Mouse (Mus musculus): ENCODE results near the gene Bach2. TPM values are rescaled to one million over a fixed set of nuclear protein-coding genes. Genes with fewer than 3 reads are reported as not detected.

Gene Bach2
- polyA plus RNA-seq, 1 experiment from 2014 or later = 7.3 TPM

GRCm38 (mm10) chr4:32489186-32489585, 250.6 kb downstream of the Bach2 start:
- WGBS = 88% methylated on average over 1 of the region's 1 CpGs
- Histone ChIP-seq H3K4me3 (ENCODE audit: low read depth, low read length) (no peak overlapping the region), H3K27me3 (replicated peaks; ENCODE audit: control insufficient read depth, insufficient read depth, low read length) (no peaks in the 10 kb centered on the region), H3K27ac (replicated peaks; ENCODE audit: low read depth, low read length) (no peak overlapping the region), H3K9me3 (ENCODE audit: control insufficient read depth, low read length) (no peaks in the 10 kb centered on the region), H3K4me1 (ENCODE audit: control insufficient read depth, insufficient read depth, low read length) (peaks cover 17% of the 10 kb centered on the region; the same call in 1 of the 2 replicates), H3K36me3 (ENCODE audit: control insufficient read depth, insufficient read depth, low read length) (no peaks in the 10 kb centered on the region), H3K4me2 (ENCODE audit: low read depth, low read length) (no peak overlapping the region), H3K9ac (ENCODE audit: low read depth, low read length) (no peak overlapping the region)
- DNase-seq (ENCODE audit: low spot score) (no peak), ATAC-seq (ENCODE audit: low read depth) (no peak)

DNA sequence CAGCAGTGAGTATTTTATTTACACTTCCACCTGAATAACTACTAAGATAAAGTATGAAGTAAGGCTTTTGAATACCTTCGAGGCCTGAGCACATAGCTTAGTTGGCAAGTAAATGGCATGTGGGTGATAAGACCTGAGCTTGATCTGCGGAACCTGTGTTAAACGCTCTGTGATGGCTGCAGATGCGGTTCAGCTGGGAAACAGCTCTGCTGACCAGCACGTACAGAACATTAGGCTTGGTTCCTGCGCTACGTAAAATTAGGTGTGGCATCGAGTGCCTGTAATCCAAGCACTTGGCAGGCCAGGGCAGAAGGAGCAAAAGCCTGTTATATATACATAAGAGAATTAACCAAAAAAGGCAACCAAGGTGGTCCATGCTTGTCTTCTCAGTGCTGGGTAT, 252.6 kb downstream of the Bach2 start:
- Histone ChIP-seq H3K27ac (replicated peaks; ENCODE audit: low read depth, low read length) (no peak overlapping the region), H3K36me3 (ENCODE audit: control insufficient read depth, insufficient read depth, low read length) (no peaks in the 10 kb centered on the region), H3K4me2 (ENCODE audit: low read depth, low read length) (no peak overlapping the region), H3K9me3 (ENCODE audit: control insufficient read depth, low read length) (no peaks in the 10 kb centered on the region; the same call in 1 of the 2 replicates), H3K9ac (ENCODE audit: low read depth, low read length) (no peak overlapping the region), H3K4me1 (ENCODE audit: control insufficient read depth, insufficient read depth, low read length) (peaks cover 10% of the 10 kb centered on the region; the same call in 1 of the 2 replicates), H3K27me3 (replicated peaks; ENCODE audit: control insufficient read depth, insufficient read depth, low read length) (no peaks in the 10 kb centered on the region), H3K4me3 (ENCODE audit: low read depth, low read length) (no peak overlapping the region)
- no peak for ATAC-seq (ENCODE audit: low read depth)
- no peak for DNase-seq (ENCODE audit: low spot score)
- WGBS = 68% methylated on average over 8 of the region's 8 CpGs

DNA sequence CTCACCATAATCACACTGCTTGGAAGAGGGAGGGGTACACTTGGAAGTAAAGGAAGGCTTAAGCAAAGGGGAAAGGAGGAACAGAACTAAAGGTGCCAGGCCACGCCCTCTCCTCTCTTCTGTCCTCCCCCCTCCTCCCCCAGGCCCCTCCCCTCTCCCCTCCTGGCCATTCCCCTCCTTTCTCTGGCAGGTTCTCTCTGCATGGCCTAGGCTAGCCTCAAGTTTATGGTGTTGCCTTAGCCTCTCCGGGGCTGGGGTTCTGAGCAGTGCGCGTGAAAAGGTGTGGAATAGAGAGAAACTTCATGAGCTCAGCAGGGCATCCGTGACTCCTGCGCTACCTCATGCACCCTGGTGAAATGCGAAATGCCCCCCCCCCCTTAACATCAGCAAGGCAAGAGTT, 254.2 kb downstream of the Bach2 start:
- Histone ChIP-seq H3K27me3 (replicated peaks; ENCODE audit: control insufficient read depth, insufficient read depth, low read length) (no peaks in the 10 kb centered on the region), H3K9ac (ENCODE audit: low read depth, low read length) (no peak overlapping the region), H3K9me3 (ENCODE audit: control insufficient read depth, low read length) (no peaks in the 10 kb centered on the region; the same call in 1 of the 2 replicates), H3K36me3 (ENCODE audit: control insufficient read depth, insufficient read depth, low read length) (no peaks in the 10 kb centered on the region), H3K27ac (replicated peaks; ENCODE audit: low read depth, low read length) (no peak overlapping the region), H3K4me2 (ENCODE audit: low read depth, low read length) (no peak overlapping the region), H3K4me3 (ENCODE audit: low read depth, low read length) (no peak overlapping the region), H3K4me1 (ENCODE audit: control insufficient read depth, insufficient read depth, low read length) (no peaks in the 10 kb centered on the region)
- ATAC-seq (ENCODE audit: low read depth) (no peak), DNase-seq (ENCODE audit: low spot score) (no peak)
- WGBS = 72% methylated on average over 7 of the region's 7 CpGs

DNA sequence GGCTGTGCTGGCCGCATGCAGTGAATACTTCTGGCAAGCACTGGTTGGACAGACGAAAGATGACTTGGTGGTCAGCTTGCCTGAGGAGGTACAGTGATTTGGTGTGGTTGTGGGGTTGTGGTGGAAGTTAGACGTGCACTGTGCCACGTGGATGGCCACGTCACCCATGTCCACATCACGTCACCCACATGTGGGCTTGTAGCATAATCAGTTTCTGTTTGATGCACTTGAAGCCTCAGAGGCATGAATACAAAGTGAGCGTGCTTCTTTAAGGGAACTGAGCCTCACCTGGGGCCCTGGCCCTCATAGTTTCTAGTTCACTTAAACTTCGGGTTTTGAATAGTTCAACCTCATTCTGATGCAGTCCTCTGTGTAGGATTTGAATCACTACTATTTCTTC, 263.2 kb downstream of the Bach2 start:
- Histone ChIP-seq H3K9ac (ENCODE audit: low read depth, low read length) (no peak overlapping the region), H3K36me3 (ENCODE audit: control insufficient read depth, insufficient read depth, low read length) (no peaks in the 10 kb centered on the region), H3K4me3 (ENCODE audit: low read depth, low read length) (no peak overlapping the region), H3K4me2 (ENCODE audit: low read depth, low read length) (no peak overlapping the region), H3K27ac (replicated peaks; ENCODE audit: low read depth, low read length) (no peak overlapping the region), H3K4me1 (ENCODE audit: control insufficient read depth, insufficient read depth, low read length) (no peaks in the 10 kb centered on the region), H3K27me3 (replicated peaks; ENCODE audit: control insufficient read depth, insufficient read depth, low read length) (no peaks in the 10 kb centered on the region), H3K9me3 (ENCODE audit: control insufficient read depth, low read length) (no peaks in the 10 kb centered on the region)
- no peak for DNase-seq (ENCODE audit: low spot score)
- no peak for ATAC-seq (ENCODE audit: low read depth)
- 90% methylated on average over 8 of the region's 8 CpGs for WGBS

DNA sequence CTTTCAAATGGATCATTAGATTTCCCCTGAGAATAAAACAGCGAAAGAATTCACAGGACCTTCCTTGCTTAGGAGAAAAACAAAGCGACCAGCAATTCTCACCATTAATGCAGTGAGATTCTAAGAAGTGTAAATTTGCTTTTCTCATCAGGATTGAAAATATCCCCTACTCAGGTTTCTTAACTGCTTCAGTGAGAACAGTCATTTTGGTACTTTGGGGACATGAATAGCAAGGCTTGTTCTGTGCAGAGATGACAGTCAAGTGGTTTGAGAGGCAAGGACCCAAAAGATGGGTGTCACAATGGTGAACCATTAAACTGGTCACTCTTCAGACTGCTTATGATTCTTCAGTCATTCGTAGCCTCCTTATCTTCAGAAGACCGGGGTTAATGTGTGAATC, 263.6 kb downstream of the Bach2 start:
- H3K4me3 ChIP-seq (ENCODE audit: low read depth, low read length) = no peak overlapping the region
- no peak overlapping the region for H3K27ac ChIP-seq (replicated peaks; ENCODE audit: low read depth, low read length)
- no peaks in the 10 kb centered on the region for H3K9me3 ChIP-seq (ENCODE audit: control insufficient read depth, low read length)
- no peak overlapping the region for H3K9ac ChIP-seq (ENCODE audit: low read depth, low read length)
- H3K27me3 ChIP-seq (replicated peaks; ENCODE audit: control insufficient read depth, insufficient read depth, low read length) = no peaks in the 10 kb centered on the region
- no peaks in the 10 kb centered on the region for H3K4me1 ChIP-seq (ENCODE audit: control insufficient read depth, insufficient read depth, low read length)
- no peaks in the 10 kb centered on the region for H3K36me3 ChIP-seq (ENCODE audit: control insufficient read depth, insufficient read depth, low read length)
- 92% methylated on average over 4 of the region's 4 CpGs for WGBS
- no peak overlapping the region for H3K4me2 ChIP-seq (ENCODE audit: low read depth, low read length)
- ATAC-seq (ENCODE audit: low read depth) (no peak), DNase-seq (ENCODE audit: low spot score) (no peak)

DNA sequence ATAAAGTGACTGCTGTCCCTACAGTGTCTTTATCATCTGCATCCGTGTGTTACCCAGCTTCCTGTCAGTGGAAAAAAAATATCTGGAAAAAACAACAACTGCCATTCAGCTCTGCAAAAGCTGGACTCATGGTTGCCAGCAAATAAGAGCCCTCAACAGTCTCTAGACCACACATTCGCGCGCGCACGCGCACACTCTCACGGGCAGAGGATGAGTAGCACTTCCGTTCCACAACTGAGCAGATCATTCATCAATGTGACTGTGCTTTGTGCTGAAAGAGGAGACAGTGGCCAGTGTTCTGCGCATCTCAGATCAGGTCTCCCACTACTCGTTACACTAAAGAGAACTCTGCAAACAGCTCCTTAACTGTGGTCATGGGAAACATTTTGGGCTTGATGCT, 265.6 kb downstream of the Bach2 start:
- H3K9ac ChIP-seq (ENCODE audit: low read depth, low read length) = no peak overlapping the region
- H3K4me2 ChIP-seq (ENCODE audit: low read depth, low read length) = no peak overlapping the region
- H3K27me3 ChIP-seq (replicated peaks; ENCODE audit: control insufficient read depth, insufficient read depth, low read length) = no peaks in the 10 kb centered on the region
- no peak for DNase-seq (ENCODE audit: low spot score)
- H3K27ac ChIP-seq (replicated peaks; ENCODE audit: low read depth, low read length) = no peak overlapping the region
- 88% methylated on average over 11 of the region's 11 CpGs for WGBS
- H3K4me3 ChIP-seq (ENCODE audit: low read depth, low read length) = no peak overlapping the region
- no peaks in the 10 kb centered on the region for H3K36me3 ChIP-seq (ENCODE audit: control insufficient read depth, insufficient read depth, low read length)
- no peaks in the 10 kb centered on the region for H3K9me3 ChIP-seq (ENCODE audit: control insufficient read depth, low read length)
- H3K4me1 ChIP-seq (ENCODE audit: control insufficient read depth, insufficient read depth, low read length) = peaks cover 7% of the 10 kb centered on the region
- ATAC-seq (ENCODE audit: low read depth) = no peak

- no peaks in the 10 kb centered on the region for H3K9me3 ChIP-seq (ENCODE audit: control insufficient read depth, low read length)
- no peaks in the 10 kb centered on the region for H3K36me3 ChIP-seq (ENCODE audit: control insufficient read depth, insufficient read depth, low read length)
- H3K4me3 ChIP-seq (ENCODE audit: low read depth, low read length) = no peak overlapping the region
- no peaks in the 10 kb centered on the region for H3K27me3 ChIP-seq (replicated peaks; ENCODE audit: control insufficient read depth, insufficient read depth, low read length)
- no peak for ATAC-seq (ENCODE audit: low read depth)
- H3K27ac ChIP-seq (replicated peaks; ENCODE audit: low read depth, low read length) = no peak overlapping the region
- no peak for DNase-seq (ENCODE audit: low spot score)
- H3K9ac ChIP-seq (ENCODE audit: low read depth, low read length) = no peak overlapping the region
- 94% methylated on average over 7 of the region's 7 CpGs for WGBS
- no peak overlapping the region for H3K4me2 ChIP-seq (ENCODE audit: low read depth, low read length)
- peaks cover 7% of the 10 kb centered on the region for H3K4me1 ChIP-seq (ENCODE audit: control insufficient read depth, insufficient read depth, low read length)
These were observed 267.8 kb downstream of the Bach2 start for GRCm38 (mm10) chr4:32506306-32506808.

DNA sequence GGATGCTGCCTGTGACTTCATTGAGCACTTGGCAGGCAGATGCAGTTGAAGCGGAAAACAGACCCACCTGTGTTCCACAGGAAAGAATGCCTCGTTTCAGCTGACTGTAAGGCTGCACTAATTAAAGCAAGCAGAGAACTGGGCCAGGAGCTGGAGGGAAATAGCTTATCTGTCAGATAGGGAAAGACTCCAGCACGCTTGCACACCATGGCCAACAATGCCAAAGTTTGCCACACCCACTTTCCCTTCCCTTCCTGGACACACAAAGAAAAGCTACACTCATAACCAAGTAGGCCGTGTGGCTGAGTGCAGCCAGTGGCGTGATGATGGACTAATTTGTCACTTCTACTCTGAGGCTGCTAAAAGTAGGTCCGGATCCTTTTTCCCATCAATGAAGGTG, 268.4 kb downstream of the Bach2 start:
- no peaks in the 10 kb centered on the region for H3K27me3 ChIP-seq (replicated peaks; ENCODE audit: control insufficient read depth, insufficient read depth, low read length)
- H3K9me3 ChIP-seq (ENCODE audit: control insufficient read depth, low read length) = no peaks in the 10 kb centered on the region
- H3K27ac ChIP-seq (replicated peaks; ENCODE audit: low read depth, low read length) = no peak overlapping the region
- DNase-seq (ENCODE audit: low spot score) (no peak), ATAC-seq (ENCODE audit: low read depth) (no peak)
- H3K4me3 ChIP-seq (ENCODE audit: low read depth, low read length) = no peak overlapping the region
- H3K4me2 ChIP-seq (ENCODE audit: low read depth, low read length) = no peak overlapping the region
- no peaks in the 10 kb centered on the region for H3K36me3 ChIP-seq (ENCODE audit: control insufficient read depth, insufficient read depth, low read length)
- 80% methylated on average over 6 of the region's 6 CpGs for WGBS
- H3K4me1 ChIP-seq (ENCODE audit: control insufficient read depth, insufficient read depth, low read length) = peaks cover 7% of the 10 kb centered on the region
- H3K9ac ChIP-seq (ENCODE audit: low read depth, low read length) = no peak overlapping the region

GRCm38 (mm10) chr4:32508572-32508971, 270.0 kb downstream of the Bach2 start:
- Histone ChIP-seq H3K27ac (replicated peaks; ENCODE audit: low read depth, low read length) (peak overlapping the region; percentile 45; the same call in 1 of the 2 replicates), H3K36me3 (ENCODE audit: control insufficient read depth, insufficient read depth, low read length) (no peaks in the 10 kb centered on the region), H3K9ac (ENCODE audit: low read depth, low read length) (no peak overlapping the region), H3K4me1 (ENCODE audit: control insufficient read depth, insufficient read depth, low read length) (peaks cover 7% of the 10 kb centered on the region), H3K27me3 (replicated peaks; ENCODE audit: control insufficient read depth, insufficient read depth, low read length) (no peaks in the 10 kb centered on the region), H3K9me3 (ENCODE audit: control insufficient read depth, low read length) (no peaks in the 10 kb centered on the region), H3K4me2 (ENCODE audit: low read depth, low read length) (no peak overlapping the region), H3K4me3 (ENCODE audit: low read depth, low read length) (no peak overlapping the region)
- DNase-seq (ENCODE audit: low spot score) (peak; percentile 67), ATAC-seq (ENCODE audit: low read depth) (peak; percentile 69; the same call in 1 of the 2 replicates)
- 20% methylated on average over 2 of the region's 2 CpGs for WGBS
